Mouse (Mus musculus) fibroblast of lung, adult 2 months (primary cell): Measurements from ENCODE around the gene Pdxp.
"Not testable (repeated sequence)": the region's sequence is repeated elsewhere in the genome, so short reads cannot be mapped to it uniquely, and the experiment has no call there.

Experiments
- DNase-seq: peaks from one replicate; pipeline ENCODE4 v3.0.0-alpha.2; 2011; ENCODE audit warnings: low read depth

The Pdxp gene

GRCm38 (mm10) chr15:78913632-78914090 is at the start of gene Pdxp:
Gene Pdxp (plus strand): TSS chr15:78913919.
- DNase-seq: peak; percentile 95

GRCm38 (mm10) chr15:78868398-78868797 is 45.3 kb upstream of the Pdxp start:
- no peak for DNase-seq

- DNase-seq: no peak
Measured at GRCm38 (mm10) chr15:78868826-78869233, 44.9 kb upstream of the Pdxp start.

GRCm38 (mm10) chr15:78869775-78870174 is 43.9 kb upstream of the Pdxp start:
- no peak for DNase-seq

GRCm38 (mm10) chr15:78872021-78872608 is 41.6 kb upstream of the Pdxp start:
- no peak for DNase-seq

GRCm38 (mm10) chr15:78873803-78874435 is 39.8 kb upstream of the Pdxp start:
- no peak for DNase-seq

GRCm38 (mm10) chr15:78874989-78875388 is 38.7 kb upstream of the Pdxp start:
- no peak for DNase-seq

GRCm38 (mm10) chr15:78875537-78875936 is 38.2 kb upstream of the Pdxp start:
- DNase-seq: no peak

GRCm38 (mm10) chr15:78876258-78876696 is 37.4 kb upstream of the Pdxp start:
- DNase-seq: peak; percentile 72

- peak; percentile 81 for DNase-seq
Measured at GRCm38 (mm10) chr15:78876991-78877809, 36.5 kb upstream of the Pdxp start, which contains the start of gene Gga1. Gene Gga1 (plus strand): TSS chr15:78877190.

- no peak for DNase-seq
Measured at GRCm38 (mm10) chr15:78877810-78878390, 35.8 kb upstream of the Pdxp start.

- DNase-seq: not testable (repeated sequence)
Measured at GRCm38 (mm10) chr15:78878792-78879516, 34.8 kb upstream of the Pdxp start.

- no peak for DNase-seq
Measured at GRCm38 (mm10) chr15:78880432-78880831, 33.3 kb upstream of the Pdxp start.

GRCm38 (mm10) chr15:78881828-78882227 is 31.9 kb upstream of the Pdxp start:
- no peak for DNase-seq

GRCm38 (mm10) chr15:78889401-78889853 is 24.3 kb upstream of the Pdxp start:
- DNase-seq: no peak

- DNase-seq: no peak
Measured at GRCm38 (mm10) chr15:78892440-78892839, 21.3 kb upstream of the Pdxp start.

GRCm38 (mm10) chr15:78894726-78895125 is 19.0 kb upstream of the Pdxp start:
- no peak for DNase-seq

GRCm38 (mm10) chr15:78895741-78896140 is 18.0 kb upstream of the Pdxp start:
- no peak for DNase-seq

GRCm38 (mm10) chr15:78896149-78896548 is 17.6 kb upstream of the Pdxp start:
- DNase-seq: no peak

GRCm38 (mm10) chr15:78897488-78897887 is 16.2 kb upstream of the Pdxp start:
- no peak for DNase-seq

GRCm38 (mm10) chr15:78898507-78899001 is 15.2 kb upstream of the Pdxp start:
- no peak for DNase-seq

GRCm38 (mm10) chr15:78899409-78899739 is 14.3 kb upstream of the Pdxp start, which contains the start of gene Gm49510:
Gene Gm49510 (plus strand): TSS chr15:78899667.
- DNase-seq: no peak
